Mouse (Mus musculus): ENCODE results near the gene Nemf. TPM values are rescaled to one million over a fixed set of nuclear protein-coding genes. Genes with fewer than 3 reads are reported as not detected.

The Nemf gene
- polyA plus RNA-seq, 1 experiment from 2014 or later: 107 TPM

DNA sequence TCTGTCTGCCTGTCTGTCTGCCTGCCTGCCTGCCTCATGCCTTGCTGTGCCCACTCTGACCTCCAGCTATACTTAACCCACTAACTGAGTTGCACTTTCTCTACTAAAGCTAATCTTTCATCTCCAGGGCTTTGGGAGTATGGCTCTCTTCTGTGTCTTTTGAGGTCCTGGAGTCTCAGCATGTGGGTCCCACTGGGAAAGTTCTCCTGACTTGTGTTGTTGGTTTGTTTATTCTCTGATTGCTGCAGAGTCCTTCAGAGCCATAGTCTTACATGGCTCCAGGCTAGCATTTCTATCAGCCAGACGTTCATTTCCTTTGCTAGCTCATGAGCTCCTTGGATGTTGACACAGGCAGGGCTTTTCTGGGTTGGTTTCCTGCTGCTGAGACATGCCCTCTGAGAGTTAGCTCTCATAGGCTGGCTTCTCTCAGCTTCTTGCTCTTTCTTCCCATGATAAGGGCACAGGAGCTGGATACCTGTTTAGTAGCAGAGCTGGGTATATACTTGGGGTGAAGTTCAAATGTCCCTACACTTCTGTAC is 77.0 kb downstream of the Nemf start:
- no peaks in the 10 kb centered on the region for H3K27me3 ChIP-seq
- no peak overlapping the region for H3K9ac ChIP-seq
- no peak overlapping the region for H3K4me3 ChIP-seq
- H3K4me2 ChIP-seq: no peak overlapping the region
- 14% methylated on average over 1 of the region's 1 CpGs for WGBS
- H3K36me3 ChIP-seq: no peaks in the 10 kb centered on the region
- no peaks in the 10 kb centered on the region for H3K9me3 ChIP-seq
- ATAC-seq (ENCODE audit: insufficient number of reproducible peaks, insufficient read depth, low FRiP score, low TSS enrichment, low read depth): no peak
- H3K4me1 ChIP-seq: no peaks in the 10 kb centered on the region
- H3K27ac ChIP-seq: no peak overlapping the region

DNA sequence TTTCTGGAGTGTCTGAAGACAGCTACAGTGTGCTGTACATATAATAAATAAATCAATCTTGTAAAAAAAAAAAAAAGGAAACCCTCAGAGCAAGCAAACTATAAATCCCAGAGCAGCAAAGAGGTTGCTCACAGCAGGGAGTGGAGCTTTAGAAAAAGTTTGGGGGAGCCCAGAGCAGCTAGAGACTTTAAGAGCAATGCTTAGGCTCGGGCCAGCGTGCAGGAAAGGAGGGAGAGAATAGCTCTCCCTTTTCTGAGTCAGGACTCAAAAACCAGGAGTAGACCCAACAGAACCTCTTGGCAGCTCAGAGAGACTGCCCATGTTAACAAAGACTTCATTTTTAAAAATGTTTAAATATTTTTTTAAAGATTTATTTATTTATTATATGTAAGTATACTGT is 88.0 kb downstream of the Nemf start:
- no peak for ATAC-seq (ENCODE audit: insufficient number of reproducible peaks, insufficient read depth, low FRiP score, low TSS enrichment, low read depth)
- H3K36me3 ChIP-seq: no peaks in the 10 kb centered on the region
- no peak overlapping the region for H3K4me3 ChIP-seq
- 64% methylated on average over 2 of the region's 2 CpGs for WGBS
- no peaks in the 10 kb centered on the region for H3K4me1 ChIP-seq
- no peaks in the 10 kb centered on the region for H3K9me3 ChIP-seq
- no peak overlapping the region for H3K27ac ChIP-seq
- H3K4me2 ChIP-seq: no peak overlapping the region
- no peak overlapping the region for H3K9ac ChIP-seq
- H3K27me3 ChIP-seq: no peaks in the 10 kb centered on the region

DNA sequence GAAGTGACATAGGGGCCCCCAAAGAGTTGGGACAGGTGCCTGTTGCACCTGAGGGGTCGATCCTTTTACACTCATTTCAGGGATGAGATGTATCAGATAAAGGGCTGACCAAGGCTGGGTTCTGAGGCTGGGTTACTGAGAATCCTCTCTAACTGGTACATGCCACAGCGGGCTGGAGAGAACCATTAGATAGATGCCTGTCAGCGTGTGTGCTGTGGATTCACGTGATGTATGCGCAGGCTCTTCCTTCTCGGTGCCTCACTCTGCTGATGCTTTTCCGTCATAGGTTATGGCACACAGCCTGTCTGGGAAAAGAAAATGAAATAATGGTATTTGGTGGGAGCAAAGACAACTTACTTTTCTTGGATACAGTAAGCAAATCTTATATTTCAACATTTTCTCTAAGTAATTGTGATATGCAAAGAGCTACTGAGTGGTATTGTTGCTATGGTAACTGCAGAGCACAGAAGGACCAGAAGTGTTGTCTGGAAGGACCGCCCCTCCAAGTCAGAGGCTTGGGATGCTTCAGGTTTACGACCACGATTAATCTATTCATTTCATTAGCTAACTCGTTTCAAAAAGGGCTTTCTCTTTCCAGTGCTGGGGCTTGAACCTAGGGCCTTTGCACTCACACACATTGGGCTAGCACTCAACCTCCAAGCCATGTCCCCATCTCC is 88.9 kb downstream of the Nemf start:
- Histone ChIP-seq H3K27me3 (no peaks in the 10 kb centered on the region), H3K4me1 (no peaks in the 10 kb centered on the region), H3K36me3 (no peaks in the 10 kb centered on the region), H3K9ac (no peak overlapping the region), H3K9me3 (no peaks in the 10 kb centered on the region), H3K27ac (no peak overlapping the region), H3K4me3 (no peak overlapping the region), H3K4me2 (no peak overlapping the region)
- ATAC-seq (ENCODE audit: insufficient number of reproducible peaks, insufficient read depth, low FRiP score, low TSS enrichment, low read depth): no peak
- 78% methylated on average over 11 of the region's 11 CpGs for WGBS

DNA sequence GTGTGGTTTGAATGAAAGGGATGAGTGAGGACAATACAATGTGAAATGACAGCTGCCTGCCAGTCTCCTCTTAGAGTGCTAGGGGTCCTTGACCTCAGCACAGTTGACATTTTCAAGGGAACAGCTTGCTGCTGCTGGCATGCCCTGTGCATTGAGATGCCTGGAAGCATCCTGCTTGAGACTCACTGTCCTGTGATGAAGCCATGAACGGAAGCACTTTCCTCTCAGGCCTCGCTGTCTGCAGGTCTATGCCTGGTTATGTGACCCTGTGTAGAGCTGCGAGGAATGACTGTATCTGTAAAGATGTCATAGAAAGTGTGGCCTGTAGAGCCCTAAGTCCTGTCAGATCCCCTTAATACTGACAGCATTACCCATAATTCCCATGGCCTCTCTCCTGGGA is 91.9 kb downstream of the Nemf start:
- 83% methylated on average over 3 of the region's 3 CpGs for WGBS
- Histone ChIP-seq H3K9me3 (no peaks in the 10 kb centered on the region), H3K27ac (no peak overlapping the region), H3K4me3 (no peak overlapping the region), H3K4me2 (no peak overlapping the region), H3K4me1 (no peaks in the 10 kb centered on the region), H3K9ac (no peak overlapping the region), H3K27me3 (no peaks in the 10 kb centered on the region), H3K36me3 (no peaks in the 10 kb centered on the region)
- no peak for ATAC-seq (ENCODE audit: insufficient number of reproducible peaks, insufficient read depth, low FRiP score, low TSS enrichment, low read depth)

DNA sequence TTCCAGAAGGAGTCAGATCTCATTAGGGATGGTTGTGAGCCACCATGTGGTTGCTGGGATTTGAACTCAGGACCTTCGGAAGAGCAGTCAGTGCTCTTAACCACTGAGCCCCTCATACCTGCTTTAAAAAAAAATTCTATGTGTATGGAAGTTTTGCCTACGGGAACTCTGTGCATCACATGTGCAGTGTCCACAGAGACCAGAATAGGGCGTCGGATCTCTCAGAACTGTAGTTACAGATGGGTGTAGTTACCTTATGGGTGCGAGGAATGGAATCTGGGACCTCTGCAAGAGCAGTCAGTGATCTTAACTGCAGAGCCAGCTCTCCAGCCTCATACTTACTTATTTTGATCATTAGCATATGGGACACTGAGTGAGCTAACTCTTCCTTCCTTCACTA is 94.7 kb downstream of the Nemf start:
- Histone ChIP-seq H3K4me3 (no peak overlapping the region), H3K9me3 (no peaks in the 10 kb centered on the region), H3K4me2 (no peak overlapping the region), H3K36me3 (no peaks in the 10 kb centered on the region), H3K27ac (no peak overlapping the region), H3K4me1 (no peaks in the 10 kb centered on the region), H3K27me3 (no peaks in the 10 kb centered on the region), H3K9ac (no peak overlapping the region)
- ATAC-seq (ENCODE audit: insufficient number of reproducible peaks, insufficient read depth, low FRiP score, low TSS enrichment, low read depth): no peak
- WGBS: 90% methylated on average over 5 of the region's 5 CpGs

Small RNA genes within 50 kb of the gene (microRNA-seq; reads per million reads assigned to microRNA genes)
- gene Gm47299 (not detected), gene Gm47305 (not detected)

Other genes with a start within 250 kb of the Nemf start
- 2,108 and 2,174 TPM in 2 replicates for gene Rps29, start 198.0 kb downstream of the Nemf start, polyA plus RNA-seq (2015; fragmentation: Nextera tagmentation; extraction: Ambion mirVana)
- gene Lrr1, start 188.4 kb downstream of the Nemf start, polyA plus RNA-seq (2015; fragmentation: Nextera tagmentation; extraction: Ambion mirVana): 22.0 and 22.3 TPM in 2 replicates
- 521 and 554 TPM in 2 replicates for gene Rpl36al, start 173.1 kb downstream of the Nemf start, polyA plus RNA-seq (2015; fragmentation: Nextera tagmentation; extraction: Ambion mirVana)
- 43.8 and 44.1 TPM in 2 replicates for gene Mgat2, start 173.0 kb downstream of the Nemf start, polyA plus RNA-seq (2015; fragmentation: Nextera tagmentation; extraction: Ambion mirVana)
- gene Gm49383, start 160.1 kb downstream of the Nemf start, polyA plus RNA-seq (2015; fragmentation: Nextera tagmentation; extraction: Ambion mirVana): 33.8 and 40.4 TPM in 2 replicates
- gene Dnaaf2, start 158.7 kb downstream of the Nemf start, polyA plus RNA-seq (2015; fragmentation: Nextera tagmentation; extraction: Ambion mirVana): 12.0 and 14.4 TPM in 2 replicates
- gene Gm49384, start 152.9 kb downstream of the Nemf start, polyA plus RNA-seq (2015; fragmentation: Nextera tagmentation; extraction: Ambion mirVana): 26.1 and 33.9 TPM in 2 replicates
- gene Pole2, start 129.0 kb downstream of the Nemf start, polyA plus RNA-seq (2015; fragmentation: Nextera tagmentation; extraction: Ambion mirVana): 25.5 and 29.5 TPM in 2 replicates
- gene Klhdc1, start 116.0 kb downstream of the Nemf start, polyA plus RNA-seq (2015; fragmentation: Nextera tagmentation; extraction: Ambion mirVana): 10.5 and 12.4 TPM in 2 replicates
- 148 and 150 TPM in 2 replicates for gene Klhdc2, start 60.5 kb downstream of the Nemf start, polyA plus RNA-seq (2015; fragmentation: Nextera tagmentation; extraction: Ambion mirVana)
- 48.4 and 56.7 TPM in 2 replicates for gene Arf6, start 15.0 kb upstream of the Nemf start, polyA plus RNA-seq (2015; fragmentation: Nextera tagmentation; extraction: Ambion mirVana)
- 1.6 and 2.6 TPM in 2 replicates for gene Gm9887, start 15.3 kb upstream of the Nemf start, polyA plus RNA-seq (2015; fragmentation: Nextera tagmentation; extraction: Ambion mirVana)
- gene Vcpkmt, start 225.9 kb upstream of the Nemf start, polyA plus RNA-seq (2015; fragmentation: Nextera tagmentation; extraction: Ambion mirVana): 30.8 and 36.9 TPM in 2 replicates